ENCODE assay signal across 23 mouse cellular contexts in the genomic region with DNA sequence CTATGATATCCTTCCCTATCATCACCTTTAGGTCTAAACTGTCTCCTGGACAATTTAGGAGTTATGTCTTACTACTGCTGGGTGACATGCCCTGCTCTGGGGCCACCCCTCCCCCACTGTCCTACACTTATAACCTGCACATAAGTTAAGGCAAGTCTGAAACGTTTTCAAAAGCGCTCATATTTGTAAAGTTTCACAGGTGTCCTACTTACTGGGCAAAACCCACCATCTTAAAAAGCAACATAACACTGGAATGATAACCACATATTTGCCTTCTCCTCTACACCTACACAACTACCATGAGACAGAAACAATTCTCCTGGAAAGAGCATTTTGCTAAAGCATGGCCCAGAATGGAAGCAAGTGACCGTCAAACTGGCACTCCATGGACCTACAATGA. TPM values are rescaled to one million over a fixed set of nuclear protein-coding genes. Genes with fewer than 3 reads are reported as not detected.
DNase-seq lines count a peak whose midpoint lies in the region; ATAC-seq and TF ChIP-seq lines count a peak whose summit lies in the region.
"Had no signal": no experiment of that assay in that cellular context is flagged by ENCODE, and none has a peak within 500 bp of the region (broad histone marks: within the 10 kb centered on the region; RNA-seq: fewer than 3 reads in every experiment).

No protein-coding gene starts in this region.

- no peak for TF ChIP-seq CTCF in hindbrain, postnatal 0 days (IDR thresholded peaks at IDR 0.05; ENCODE audit: low read depth)
- no peak for TF ChIP-seq CTCF in thymus, adult 2 months (IDR thresholded peaks at IDR 0.05; ENCODE audit: borderline replicate concordance, control insufficient read depth, extremely low read depth, insufficient read depth, low read length, poor library complexity)

- H3K36me3 ChIP-seq in hindbrain, postnatal 0 days (ENCODE audit: insufficient read depth, low read length), result no peaks in the 10 kb centered on the region
- H3K36me3 ChIP-seq in hindbrain, embryonic 16.5 days (ENCODE audit: control insufficient read depth, insufficient read depth, low read length), result no peaks in the 10 kb centered on the region
- H3K36me3 ChIP-seq in thymus, adult 2 months (ENCODE audit: control insufficient read depth, insufficient read depth, low read length), result no peaks in the 10 kb centered on the region
- H3K36me3 ChIP-seq in liver, embryonic 11.5 days (ENCODE audit: control insufficient read depth, insufficient read depth, low read length), result no peaks in the 10 kb centered on the region; the same call in 1 of the 2 replicates

- no peaks in the 10 kb centered on the region for H3K9me3 ChIP-seq in hindbrain, postnatal 0 days (ENCODE audit: low read length)
- no peaks in the 10 kb centered on the region for H3K9me3 ChIP-seq in hindbrain, embryonic 16.5 days (ENCODE audit: control insufficient read depth, low read length)
- H3K9me3 ChIP-seq in liver, embryonic 11.5 days (ENCODE audit: control insufficient read depth, low read length), result no peaks in the 10 kb centered on the region
- H3K9me3 ChIP-seq: G1E had no signal

- H3K4me3 ChIP-seq in hindbrain, postnatal 0 days (ENCODE audit: low read length), result no peak overlapping the region
- H3K4me3 ChIP-seq in hindbrain, embryonic 16.5 days (ENCODE audit: low read length), result no peak overlapping the region
- no peak overlapping the region for H3K4me3 ChIP-seq in thymus, adult 2 months (ENCODE audit: control insufficient read depth, insufficient read depth, low read length)
- no peak overlapping the region for H3K4me3 ChIP-seq in liver, embryonic 11.5 days (ENCODE audit: low read depth, low read length)

- no peak for ATAC-seq in hindbrain, postnatal 0 days
- ATAC-seq in hindbrain, embryonic 16.5 days, result no peak
- ATAC-seq in liver, embryonic 11.5 days (replicated peaks; ENCODE audit: low FRiP score), result no peak
- ATAC-seq: activated CD4-positive, CD25-positive, alpha-beta regulatory T cell, adult 4 months; CD4-positive, CD25-positive, alpha-beta regulatory T cell, adult 4 months; Patski had no signal

- H3K4me1 ChIP-seq in hindbrain, postnatal 0 days (ENCODE audit: insufficient read depth, low read length), result peaks cover 13% of the 10 kb centered on the region
- peaks cover 12% of the 10 kb centered on the region for H3K4me1 ChIP-seq in hindbrain, embryonic 16.5 days (ENCODE audit: control insufficient read depth, insufficient read depth, low read depth, low read length)
- peaks cover 5% of the 10 kb centered on the region for H3K4me1 ChIP-seq in thymus, adult 2 months (replicated peaks; ENCODE audit: control insufficient read depth, insufficient read depth, low read length)
- peaks cover 21% of the 10 kb centered on the region for H3K4me1 ChIP-seq in liver, embryonic 11.5 days (replicated peaks; ENCODE audit: control insufficient read depth, insufficient read depth, low read length)

- 86% methylated on average over 3 of the region's 3 CpGs for WGBS in hindbrain, postnatal 0 days
- 87% methylated on average over 3 of the region's 3 CpGs for WGBS in hindbrain, embryonic 16.5 days
- 73% methylated on average over 3 of the region's 3 CpGs for WGBS in thymus, adult 2 months
- WGBS in liver, embryonic 11.5 days, result 88% methylated on average over 3 of the region's 3 CpGs

- TF ChIP-seq POLR2A in thymus, adult 2 months (IDR thresholded peaks at IDR 0.05; ENCODE audit: control insufficient read depth, extremely low read depth, insufficient read depth, low read length, poor library complexity), result no peak

- no peaks in the 10 kb centered on the region for H3K27me3 ChIP-seq in hindbrain, postnatal 0 days (ENCODE audit: insufficient read depth, low read length)
- H3K27me3 ChIP-seq in hindbrain, embryonic 16.5 days (replicated peaks; ENCODE audit: control insufficient read depth, insufficient read depth, low read length), result no peaks in the 10 kb centered on the region
- H3K27me3 ChIP-seq in thymus, adult 2 months (ENCODE audit: control insufficient read depth, insufficient read depth, low read length), result no peaks in the 10 kb centered on the region
- H3K27me3 ChIP-seq in liver, embryonic 11.5 days (replicated peaks; ENCODE audit: control insufficient read depth, insufficient read depth, low read length), result no peaks in the 10 kb centered on the region
- H3K27me3 ChIP-seq: CH12.LX, Patski had no signal

- no peak overlapping the region for H3K9ac ChIP-seq in hindbrain, postnatal 0 days (replicated peaks; ENCODE audit: low read length)
- H3K9ac ChIP-seq in hindbrain, embryonic 16.5 days (ENCODE audit: low read depth, low read length), result no peak overlapping the region
- H3K9ac ChIP-seq in liver, embryonic 11.5 days (ENCODE audit: low read depth, low read length), result no peak overlapping the region

- no peak overlapping the region for H3K27ac ChIP-seq in hindbrain, postnatal 0 days
- no peak overlapping the region for H3K27ac ChIP-seq in hindbrain, embryonic 16.5 days (ENCODE audit: low read depth, low read length)
- H3K27ac ChIP-seq in thymus, adult 2 months (ENCODE audit: control insufficient read depth, insufficient read depth, low read length), result no peak overlapping the region
- no peak overlapping the region for H3K27ac ChIP-seq in liver, embryonic 11.5 days (ENCODE audit: low read depth, low read length)

- H3K4me2 ChIP-seq in hindbrain, postnatal 0 days (ENCODE audit: low read depth, low read length), result 0 out of 2 replicates have a peak overlapping the region, but pooled peaks have one; percentile 13
- H3K4me2 ChIP-seq in hindbrain, embryonic 16.5 days (ENCODE audit: low read length), result no peak overlapping the region
- H3K4me2 ChIP-seq in liver, embryonic 11.5 days, result no peak overlapping the region

- DNase-seq in heart, adult 11 months, result peak; percentile 76
- no peak for DNase-seq in heart, adult 18-20 months
- DNase-seq in hindbrain, postnatal 0 days (ENCODE audit: low spot score), result no peak
- DNase-seq in thymus, postnatal 4 days, result peak; percentile 31
- no peak for DNase-seq in thymus, adult 2 months
- DNase-seq in A20 (ENCODE audit: low read depth, low spot score), result peak; percentile 61
- DNase-seq in liver, embryonic 11.5 days (ENCODE audit: low spot score), result no peak
- DNase-seq: adrenal gland, adult 2 months; adrenal gland, adult 8-10 months; adrenal gland, postnatal 10 days; adrenal gland, postnatal 14 days; adrenal gland, postnatal 25 days; adrenal gland, postnatal 36 days; B cell, adult 2 months; cerebellum, adult 11 months; cerebellum, adult 11-12 months; cerebellum, adult 18-20 months had no signal

RNA-seq across cellular contexts. Expression of a gene that starts 4.2 kb away (rescaled TPM):
- 10 to 100 TPM; 51.6 to 63.6 TPM for total RNA-seq in heart, adult 18-20 months (2021)
- total RNA-seq in hindbrain, postnatal 0 days (2014; rRNA removed), result 74.0 and 78.5 TPM in 2 replicates
- polyA plus RNA-seq in hindbrain, postnatal 0 days (2015; fragmentation: Nextera tagmentation; extraction: Ambion mirVana), result 220 and 221 TPM in 2 replicates
- 193 and 199 TPM in 2 replicates for polyA plus RNA-seq in hindbrain, embryonic 16.5 days (2015; fragmentation: Nextera tagmentation; extraction: Ambion mirVana)
- 78.5 and 117 TPM in 2 replicates for polyA plus RNA-seq in thymus, adult 2 months (2012; rRNA removed)
- 137 and 144 TPM in 2 replicates for polyA plus RNA-seq in liver, embryonic 11.5 days (2014; fragmentation: Nextera tagmentation; extraction: Ambion mirVana)

Comparison
In these comparisons a context has a peak if more than half of its experiments do, and no peak if none do; other contexts are left out.
1. DNase-seq: peak in heart, adult 11 months (single experiment), thymus, postnatal 4 days (single experiment) and A20 (single experiment); none in heart, adult 18-20 months (0 of 2), hindbrain, postnatal 0 days (single experiment), thymus, adult 2 months (single experiment) and liver, embryonic 11.5 days (single experiment).